Mouse (Mus musculus) liver, embryonic 14 days (tissue): ENCODE results near the gene Olfm4. TPM values are rescaled to one million over a fixed set of nuclear protein-coding genes. Genes with fewer than 3 reads are reported as not detected.

Experiments
- polyA plus RNA-seq: library from polyadenylated mRNA; depleted of rRNA; stranded (reverse); fragments of >200 nt; gene quantifications from 2 replicates; pipeline ENCODE4 v1.2.3, GENCODE M21; 2012; rRNA removed

Olfm4 gene
- polyA plus RNA-seq = 7.2 and 11.3 TPM in 2 replicates

GRCm38 (mm10) chr14:79983781-79984180 is at the start of gene Olfm4:
Olfm4 (plus strand) TSS chr14:79984081.

Other genes with a start within 250 kb of the Olfm4 start
- gene Pcdh8, start 212.8 kb upstream of the Olfm4 start, polyA plus RNA-seq = 0.05 TPM in 1 of 2 replicates, not detected in the other